Mouse (Mus musculus) liver, adult 2 months (tissue): ENCODE data around the gene C1rb.

ENCODE experiments used
- CTCF ChIP-seq: fragments of 200-500 bp; IDR thresholded peaks from 2 replicates; pipeline ENCODE4 v1.5.1; 2011; ENCODE audit warnings: low read depth, low read length, control low read depth
- POLR2A ChIP-seq: fragments of 200-500 bp; IDR thresholded peaks from 2 replicates; pipeline ENCODE4 v1.6.1; 2011; ENCODE audit warnings: low read length, control low read depth; ENCODE audit not compliant: insufficient read depth; ENCODE audit errors: extremely low read depth

DNA sequence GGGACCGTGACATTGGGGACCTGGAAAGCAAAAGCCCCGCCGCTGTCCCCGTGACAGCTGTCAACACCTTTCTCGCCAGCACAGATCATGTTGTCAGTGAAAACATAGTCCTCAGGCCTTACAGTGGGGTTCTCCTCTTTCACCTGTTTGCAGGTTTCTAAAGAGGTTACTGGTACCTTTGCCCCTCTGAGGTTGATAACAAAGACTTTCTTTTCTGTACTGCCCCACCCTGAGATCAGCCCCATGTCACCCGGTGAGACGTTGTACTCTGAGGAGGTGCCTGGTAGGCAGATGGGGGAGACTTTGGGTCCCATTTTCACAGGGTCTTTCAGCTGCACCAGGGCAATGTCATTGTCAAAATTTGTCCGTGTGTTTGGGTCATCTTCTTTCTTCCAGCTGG, 39.0 kb upstream of the C1rb start:
- TF ChIP-seq CTCF (no peak), POLR2A (no peak)
